Mouse (Mus musculus) forebrain, postnatal 0 days (tissue): ENCODE measurements at regions not wholly inside any gene's neighbourhood (a gene's known extent, or its start where the extent isn't known, plus 50 kb on each side); places are given as distances from the start of the nearest gene placed in this dataset.

Experiments used
- ATAC-seq: fragments of 200-750 bp; cut with Nextera tagmentation; 2 replicates; pipeline ENCODE4 v1.8.0; 2017; ENCODE audit warnings: mild to moderate bottlenecking, moderate library complexity
- DNase-seq: peaks from one replicate; pipeline ENCODE4 v3.0.0-alpha.2; 2015
- H3K27ac ChIP-seq: fragments of 300-500 bp; sonication (generic); 2 replicates; pipeline ENCODE4 v1.5.1; 2014; ENCODE audit warnings: low read depth, mild to moderate bottlenecking, antibody characterized with exemption, low read length, moderate library complexity, mixed read lengths
- H3K27me3 ChIP-seq: fragments of 300-500 bp; sonication (generic); 2 replicates; pipeline ENCODE4 v1.6.1; 2014; ENCODE audit warnings: mild to moderate bottlenecking, low read length, mixed read lengths; ENCODE audit not compliant: insufficient read depth
- H3K36me3 ChIP-seq: fragments of 300-500 bp; sonication (generic); 2 replicates; pipeline ENCODE4 v1.6.1; 2014; ENCODE audit warnings: mild to moderate bottlenecking, moderate library complexity; ENCODE audit not compliant: insufficient read depth
- H3K4me1 ChIP-seq: fragments of 300-500 bp; sonication (generic); 2 replicates; pipeline ENCODE4 v1.6.1; 2014; ENCODE audit warnings: antibody characterized with exemption; ENCODE audit not compliant: insufficient read depth
- H3K4me2 ChIP-seq: fragments of 300-500 bp; sonication (generic); 2 replicates; pipeline ENCODE4 v1.6.1; 2014; ENCODE audit warnings: low read depth, mild to moderate bottlenecking, moderate library complexity
- H3K4me3 ChIP-seq: fragments of 300-500 bp; sonication (generic); 2 replicates; pipeline ENCODE4 v1.5.1; 2014; ENCODE audit warnings: low read depth, low read length, mixed read lengths
- H3K9ac ChIP-seq: fragments of 300-500 bp; sonication (generic); 2 replicates; pipeline ENCODE4 v1.6.1; 2014; ENCODE audit warnings: mild to moderate bottlenecking
- H3K9me3 ChIP-seq: fragments of 300-500 bp; sonication (generic); 2 replicates; pipeline ENCODE4 v1.6.1; 2016; ENCODE audit warnings: low read length
- CTCF ChIP-seq: sonication (generic); IDR thresholded peaks from 2 replicates; pipeline ENCODE4 v1.5.1; 2016; ENCODE audit warnings: antibody characterized with exemption, control low read depth, low read depth
- WGBS: fragments of 180-500 bp; shearing (Covaris S2); extraction: QIAGEN DNeasy Blood & Tissue Kit; methylation state at CpG from one replicate; pipeline ENCODE4 v1.1.7; 2014; 5-methylcytosine and 5-hydroxymethylcytosine counted together

DNA sequence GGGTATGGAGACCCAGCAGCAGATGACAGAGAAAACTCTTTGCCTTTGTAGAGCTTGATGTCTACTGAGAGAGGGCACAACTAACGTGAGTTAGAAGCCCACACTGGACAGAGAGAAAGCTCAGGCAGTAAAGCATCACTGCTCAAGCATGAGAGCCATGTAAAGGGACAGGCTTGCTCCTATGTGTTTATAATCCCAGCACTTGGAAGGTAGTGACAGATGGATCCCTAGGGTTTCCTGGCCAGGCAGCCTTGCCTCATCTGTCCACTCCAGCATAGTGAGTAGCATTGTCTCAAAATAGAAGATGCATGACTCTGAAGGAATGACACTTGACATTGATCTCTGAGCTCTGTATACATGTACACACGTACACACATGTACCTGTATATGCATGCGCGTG lies 55.9 kb upstream of the Cnksr3 start:
- no peak overlapping the region for H3K27ac ChIP-seq
- peak; percentile 47 for ATAC-seq
- 77% methylated on average over 4 of the region's 4 CpGs for whole genome bisulfite sequencing
- H3K27me3 ChIP-seq, result no peaks in the 10 kb centered on the region
- H3K4me3 ChIP-seq, result no peak overlapping the region
- H3K9ac ChIP-seq, result no peak overlapping the region
- H3K36me3 ChIP-seq, result no peaks in the 10 kb centered on the region
- TF ChIP-seq CTCF, result no peak
- H3K4me1 ChIP-seq, result 0 out of 2 replicates have a peak, but pooled peaks cover 6% of the 10 kb centered on the region
- H3K9me3 ChIP-seq, result no peaks in the 10 kb centered on the region
- H3K4me2 ChIP-seq, result no peak overlapping the region
- DNase-seq, result no peak

DNA sequence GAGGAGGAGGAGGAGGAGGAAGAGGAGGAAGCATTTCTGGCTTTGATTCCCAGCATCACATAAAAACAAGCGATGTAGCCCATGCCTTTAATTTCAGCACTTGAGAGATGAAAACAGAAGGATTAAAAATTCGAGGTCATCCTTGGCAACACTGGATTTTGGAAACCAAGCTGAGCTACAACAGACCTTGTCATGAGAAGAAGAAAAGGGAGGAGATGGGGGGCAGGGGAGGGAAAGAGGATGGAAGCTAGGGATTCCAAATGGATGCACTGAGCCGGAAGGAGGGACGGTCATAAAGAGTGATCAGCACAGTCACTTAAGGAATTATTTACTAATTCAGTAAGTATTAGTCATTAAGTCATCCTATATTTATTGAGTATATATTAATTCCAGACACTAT lies 55.1 kb upstream of the Cnksr3 start:
- Histone ChIP-seq H3K9ac (no peak overlapping the region), H3K27me3 (no peaks in the 10 kb centered on the region), H3K4me2 (no peak overlapping the region), H3K9me3 (no peaks in the 10 kb centered on the region), H3K36me3 (no peaks in the 10 kb centered on the region), H3K4me3 (no peak overlapping the region), H3K4me1 (0 out of 2 replicates have a peak, but pooled peaks cover 6% of the 10 kb centered on the region), H3K27ac (no peak overlapping the region)
- DNase-seq, result no peak
- no peak for ATAC-seq
- no peak for TF ChIP-seq CTCF
- WGBS, result 71% methylated on average over 4 of the region's 4 CpGs

DNA sequence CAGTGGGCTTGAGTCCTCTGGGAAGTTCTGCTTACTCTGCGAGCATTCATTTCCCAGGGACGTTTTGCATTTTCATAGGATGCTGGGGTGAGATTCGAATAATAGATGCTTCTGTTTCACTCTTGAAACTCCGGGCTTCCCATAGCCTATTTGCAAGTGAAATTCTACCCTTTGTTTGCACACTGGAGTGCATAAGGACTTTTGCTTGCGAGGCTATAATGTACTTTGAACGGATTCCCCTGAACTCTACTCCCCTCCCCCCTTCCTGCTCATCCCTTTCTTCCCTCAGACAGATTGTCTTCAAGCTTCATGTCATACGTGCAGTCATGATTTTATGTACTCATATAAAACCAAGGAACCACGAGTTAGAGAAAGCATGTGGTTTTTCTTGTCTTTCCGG lies 53.4 kb upstream of the Cnksr3 start:
- H3K4me3 ChIP-seq, result no peak overlapping the region
- H3K27me3 ChIP-seq, result no peaks in the 10 kb centered on the region
- WGBS, result 23% methylated on average over 9 of the region's 9 CpGs
- no peaks in the 10 kb centered on the region for H3K36me3 ChIP-seq
- no peak for DNase-seq
- H3K9me3 ChIP-seq, result no peaks in the 10 kb centered on the region
- no peak overlapping the region for H3K27ac ChIP-seq
- no peak for ATAC-seq
- no peak overlapping the region for H3K9ac ChIP-seq
- 0 out of 2 replicates have a peak, but pooled peaks cover 6% of the 10 kb centered on the region for H3K4me1 ChIP-seq
- TF ChIP-seq CTCF, result no peak
- H3K4me2 ChIP-seq, result no peak overlapping the region

DNA sequence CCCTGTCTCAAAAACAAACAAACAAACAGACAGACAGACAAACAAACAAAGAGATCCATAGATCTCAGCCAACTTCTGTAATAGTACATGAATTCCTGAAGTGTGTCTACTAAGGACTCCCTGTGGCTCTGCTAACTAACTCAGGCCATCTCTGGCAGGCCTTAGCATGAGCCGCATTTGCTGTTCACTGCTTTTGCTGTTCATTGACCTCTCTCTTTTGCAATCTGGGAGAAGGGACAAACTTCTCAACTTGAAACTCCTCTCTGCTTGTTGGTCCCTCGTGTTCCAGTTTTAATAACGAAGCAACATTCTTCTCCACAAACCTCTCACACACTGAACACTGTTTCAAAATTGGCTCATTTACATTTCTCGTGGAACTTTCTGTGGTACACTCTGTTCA lies 52.7 kb upstream of the Cnksr3 start:
- no peak for TF ChIP-seq CTCF
- H3K4me2 ChIP-seq, result no peak overlapping the region
- DNase-seq (no peak), ATAC-seq (no peak)
- H3K9ac ChIP-seq, result no peak overlapping the region
- no peaks in the 10 kb centered on the region for H3K9me3 ChIP-seq
- H3K4me3 ChIP-seq, result no peak overlapping the region
- H3K27ac ChIP-seq, result no peak overlapping the region
- no peaks in the 10 kb centered on the region for H3K27me3 ChIP-seq
- no peaks in the 10 kb centered on the region for H3K36me3 ChIP-seq
- 41% methylated on average over 4 of the region's 4 CpGs for WGBS
- 0 out of 2 replicates have a peak, but pooled peaks cover 6% of the 10 kb centered on the region for H3K4me1 ChIP-seq
